Mouse (Mus musculus): ENCODE measurements around the gene Gm19684. TPM values are rescaled to one million over a fixed set of nuclear protein-coding genes. Genes with fewer than 3 reads are reported as not detected.
"Not testable (repeated sequence)": the region's sequence is repeated elsewhere in the genome, so short reads cannot be mapped to it uniquely, and the experiment has no call there.

The Gm19684 gene
- not detected in 2 replicates for total RNA-seq (2014; fragmentation: Nextera tagmentation)
- 0.11 TPM in 1 of 2 replicates, not detected in the other for total RNA-seq (2017)
- 0.03 TPM in 1 of 2 replicates, not detected in the other for polyA plus RNA-seq (2012)

DNA sequence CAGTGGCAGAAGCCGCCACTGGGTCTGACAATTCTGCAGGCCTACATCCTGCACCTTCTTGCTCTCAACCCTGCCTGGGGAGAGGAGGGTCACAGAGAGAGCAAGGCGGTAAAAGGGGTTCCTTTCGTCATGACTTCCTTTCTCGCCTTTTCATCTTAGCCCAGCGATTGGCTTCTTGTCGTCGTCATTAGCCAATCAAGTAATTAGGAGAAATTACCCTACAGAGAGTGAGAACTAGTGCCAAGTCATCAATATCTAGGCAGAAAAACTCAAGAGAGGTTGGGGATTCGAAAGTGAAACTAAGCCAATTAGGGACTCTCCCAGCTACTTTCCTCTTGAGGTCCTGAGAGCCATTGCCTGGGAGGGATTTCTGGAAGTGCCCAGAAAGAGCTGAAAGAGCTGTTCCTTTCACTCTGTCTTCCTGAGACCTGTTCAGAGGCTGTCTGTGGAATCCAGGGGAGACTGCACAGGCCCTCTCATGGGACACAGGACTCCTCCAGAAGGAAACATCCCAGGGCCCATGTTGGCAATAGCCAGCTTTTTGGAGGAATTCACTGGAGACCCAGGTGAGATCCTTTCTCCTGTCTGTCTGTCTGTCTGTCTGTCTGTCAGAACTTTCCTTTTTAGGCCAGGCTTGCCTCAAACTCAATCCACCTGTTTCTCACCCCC, at the start of gene Gm19684:
Gene Gm19684, plus strand, starts transcription at position 327 of the 669 bp plus-strand sequence.
- ATAC-seq (ENCODE audit: extremely low read depth, insufficient number of reproducible peaks, low FRiP score, poor library complexity, severe bottlenecking) (peak; percentile 86), DNase-seq (ENCODE audit: low spot score) (peak; percentile 35)

DNA sequence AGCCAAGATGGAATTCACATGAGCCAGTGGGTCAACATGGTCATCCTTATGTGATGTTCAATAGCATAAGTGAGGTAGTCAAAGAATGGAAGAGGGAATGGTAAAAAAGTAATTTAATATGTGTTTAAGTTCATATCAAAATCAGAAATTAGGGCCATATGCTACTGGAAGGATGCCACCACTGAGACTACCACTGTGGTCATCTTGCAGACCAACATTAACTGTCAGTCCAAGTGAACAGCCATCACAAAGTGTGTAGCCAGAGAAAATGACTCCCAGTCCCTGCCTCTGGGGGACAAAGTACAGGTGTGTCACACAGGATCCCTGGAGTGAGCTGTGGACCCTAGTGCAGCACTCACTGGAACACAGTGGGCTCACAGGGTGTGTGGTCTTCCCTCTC, 39.6 kb upstream of the Gm19684 start:
- not testable (repeated sequence) for DNase-seq (ENCODE audit: low spot score)
- peaks cover 29% of the 10 kb centered on the region for H3K27me3 ChIP-seq (ENCODE audit: insufficient read depth, low read length)

More for the DNA sequence above, at the start of gene Gm19684:
- H3K4me3 ChIP-seq (ENCODE audit: low read depth, low read length); H3K36me3 ChIP-seq (replicated peaks); H3K27me3 ChIP-seq (ENCODE audit: insufficient read depth, low read length); H3K9me3 ChIP-seq (replicated peaks); H3K4me1 ChIP-seq (ENCODE audit: insufficient read depth, low read depth, low read length): not testable (repeated sequence)

DNA sequence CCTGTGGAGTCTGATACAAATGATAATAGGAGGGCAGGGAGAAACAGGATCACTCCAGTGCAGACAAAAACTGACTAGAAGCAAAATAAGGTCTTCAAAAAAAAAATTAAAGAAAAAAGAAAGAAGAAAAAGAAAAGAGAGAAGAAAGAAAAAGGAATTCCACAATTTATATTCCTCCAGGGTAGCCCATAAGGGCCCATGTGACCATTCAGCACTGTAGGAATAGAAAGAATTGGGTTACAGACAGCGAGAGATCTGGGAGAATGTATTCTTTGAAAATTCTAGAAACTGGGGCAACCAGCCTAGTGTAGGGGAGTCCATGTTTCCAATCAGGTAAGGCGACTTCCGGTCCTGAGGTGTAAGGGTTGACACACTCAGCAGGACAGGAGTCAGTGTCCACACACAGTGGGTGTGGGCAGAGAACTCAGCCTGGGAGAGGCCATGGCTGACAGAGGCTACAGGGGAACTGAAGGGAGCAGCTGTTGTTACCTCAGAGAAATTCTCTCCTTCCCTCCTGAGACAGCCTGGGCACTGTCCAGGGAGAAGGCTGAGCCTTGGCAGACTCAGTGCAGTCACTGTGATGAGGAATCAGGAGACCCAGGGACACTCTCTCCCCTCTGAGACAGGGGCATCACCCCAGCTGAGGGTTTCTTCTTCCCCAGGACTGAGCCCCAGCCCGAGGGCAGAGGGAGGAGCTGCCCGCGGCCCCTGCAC, 38.8 kb upstream of the Gm19684 start:
- not testable (repeated sequence) for DNase-seq (ENCODE audit: low spot score); H3K9me3 ChIP-seq (replicated peaks); H3K36me3 ChIP-seq (replicated peaks); H3K4me3 ChIP-seq (ENCODE audit: low read depth, low read length); ATAC-seq (ENCODE audit: extremely low read depth, insufficient number of reproducible peaks, low FRiP score, poor library complexity, severe bottlenecking); H3K4me1 ChIP-seq (ENCODE audit: insufficient read depth, low read depth, low read length)
- H3K27me3 ChIP-seq (ENCODE audit: insufficient read depth, low read length), result peaks cover 29% of the 10 kb centered on the region

More for the DNA sequence above, 39.6 kb upstream of the Gm19684 start:
- not testable (repeated sequence) for ATAC-seq (ENCODE audit: extremely low read depth, insufficient number of reproducible peaks, low FRiP score, poor library complexity, severe bottlenecking); H3K36me3 ChIP-seq (replicated peaks); H3K9me3 ChIP-seq (replicated peaks); H3K4me3 ChIP-seq (ENCODE audit: low read depth, low read length); H3K4me1 ChIP-seq (ENCODE audit: insufficient read depth, low read depth, low read length)

DNA sequence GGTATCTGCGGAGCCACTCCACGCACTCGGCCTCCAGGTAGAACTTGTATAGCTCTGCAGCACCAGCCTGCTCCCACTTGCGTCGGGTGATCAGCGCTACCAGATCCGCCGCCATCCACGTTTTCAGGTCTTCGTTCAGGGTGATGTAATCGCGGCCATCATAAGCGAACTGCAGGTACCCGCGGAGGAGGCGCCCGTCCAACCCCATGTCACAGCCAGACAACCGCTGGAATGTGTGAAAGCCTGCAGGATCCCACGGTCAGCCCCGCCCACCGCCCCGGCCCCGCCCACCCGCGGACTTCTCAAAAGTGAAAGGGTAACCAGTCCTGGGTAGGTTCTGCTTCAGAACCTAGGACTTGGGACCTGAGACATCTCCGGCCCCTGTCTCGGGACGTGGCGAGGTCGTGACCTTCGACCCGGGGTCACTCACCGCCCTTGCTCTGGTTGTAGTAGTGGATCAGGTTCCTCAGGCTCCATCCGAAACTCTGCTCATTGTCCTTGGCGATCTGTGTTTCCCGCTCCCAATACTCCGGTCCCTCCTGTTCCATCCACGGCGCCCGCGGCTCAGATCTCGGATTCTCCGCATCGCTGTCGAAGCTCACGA, 38.1 kb upstream of the Gm19684 start:
- Histone ChIP-seq H3K4me1 (ENCODE audit: insufficient read depth, low read depth, low read length) (peaks cover 9% of the 10 kb centered on the region), H3K9me3 (replicated peaks) (no peaks in the 10 kb centered on the region; the same call in 1 of the 2 replicates), H3K4me3 (ENCODE audit: low read depth, low read length) (peak overlapping the region; percentile 60; the same call in 1 of the 2 replicates), H3K36me3 (replicated peaks) (no peaks in the 10 kb centered on the region), H3K27me3 (ENCODE audit: insufficient read depth, low read length) (peaks cover 25% of the 10 kb centered on the region)
- TF ChIP-seq GATA1 (IDR thresholded peaks at IDR 0.05; ENCODE audit: borderline replicate concordance, low read length), result no peak
- no peak for TF ChIP-seq POLR2AphosphoS5 (IDR thresholded peaks at IDR 0.05; ENCODE audit: insufficient replicate concordance, low read depth, low read length)
- TF ChIP-seq TAL1 (conservative IDR thresholded peaks at IDR 0.05; ENCODE audit: low read depth, low read length), result no peak
- no peak for TF ChIP-seq CTCF (IDR thresholded peaks at IDR 0.05; ENCODE audit: low read depth, low read length)
- TF ChIP-seq GATA2 (IDR thresholded peaks at IDR 0.05; ENCODE audit: borderline replicate concordance, low read depth, low read length), result no peak
- no peak for DNase-seq (ENCODE audit: low spot score)
- no peak for ATAC-seq (ENCODE audit: extremely low read depth, insufficient number of reproducible peaks, low FRiP score, poor library complexity, severe bottlenecking)

DNA sequence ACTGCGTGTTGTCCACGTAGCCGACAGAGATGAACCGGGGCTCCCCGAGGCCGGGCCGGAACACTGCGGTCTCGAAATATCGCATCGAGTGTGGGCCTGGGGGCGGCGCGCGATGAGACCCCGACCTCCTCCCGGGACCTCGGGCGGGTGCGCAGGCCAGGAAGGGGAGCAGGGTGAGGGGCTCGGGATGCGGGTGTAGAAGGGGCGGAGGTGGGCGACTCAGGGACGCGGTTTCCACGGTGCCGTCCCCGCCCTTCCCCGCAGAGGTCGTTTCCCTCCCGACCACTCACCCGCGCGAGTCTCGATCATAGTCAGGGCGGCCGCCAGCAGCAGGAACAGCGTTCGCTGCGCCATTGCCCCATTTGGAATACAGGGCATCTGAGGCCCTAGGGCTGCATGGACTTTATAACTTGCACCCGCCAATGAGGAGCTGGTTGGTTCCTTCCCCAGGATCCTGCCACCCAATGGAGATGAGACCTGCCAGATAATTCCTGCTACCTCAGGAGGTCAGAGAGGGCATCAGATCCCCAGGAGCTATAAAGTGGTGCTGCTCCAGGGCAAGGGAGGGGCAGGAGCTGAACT, 37.5 kb upstream of the Gm19684 start:
- Histone ChIP-seq H3K4me1 (ENCODE audit: insufficient read depth, low read depth, low read length) (peaks cover 9% of the 10 kb centered on the region), H3K4me3 (ENCODE audit: low read depth, low read length) (peak overlapping the region; percentile 60; the same call in 1 of the 2 replicates), H3K9me3 (replicated peaks) (no peaks in the 10 kb centered on the region; the same call in 1 of the 2 replicates), H3K36me3 (replicated peaks) (no peaks in the 10 kb centered on the region), H3K27me3 (ENCODE audit: insufficient read depth, low read length) (peaks cover 25% of the 10 kb centered on the region)
- TF ChIP-seq GATA1 (IDR thresholded peaks at IDR 0.05; ENCODE audit: borderline replicate concordance, low read length), result no peak
- TF ChIP-seq TAL1 (conservative IDR thresholded peaks at IDR 0.05; ENCODE audit: low read depth, low read length), result no peak
- no peak for TF ChIP-seq GATA2 (IDR thresholded peaks at IDR 0.05; ENCODE audit: borderline replicate concordance, low read depth, low read length)
- TF ChIP-seq POLR2AphosphoS5 (IDR thresholded peaks at IDR 0.05; ENCODE audit: insufficient replicate concordance, low read depth, low read length), result no peak
- no peak for TF ChIP-seq CTCF (IDR thresholded peaks at IDR 0.05; ENCODE audit: low read depth, low read length)
- ATAC-seq (ENCODE audit: extremely low read depth, insufficient number of reproducible peaks, low FRiP score, poor library complexity, severe bottlenecking), result no peak
- no peak for DNase-seq (ENCODE audit: low spot score)

DNA sequence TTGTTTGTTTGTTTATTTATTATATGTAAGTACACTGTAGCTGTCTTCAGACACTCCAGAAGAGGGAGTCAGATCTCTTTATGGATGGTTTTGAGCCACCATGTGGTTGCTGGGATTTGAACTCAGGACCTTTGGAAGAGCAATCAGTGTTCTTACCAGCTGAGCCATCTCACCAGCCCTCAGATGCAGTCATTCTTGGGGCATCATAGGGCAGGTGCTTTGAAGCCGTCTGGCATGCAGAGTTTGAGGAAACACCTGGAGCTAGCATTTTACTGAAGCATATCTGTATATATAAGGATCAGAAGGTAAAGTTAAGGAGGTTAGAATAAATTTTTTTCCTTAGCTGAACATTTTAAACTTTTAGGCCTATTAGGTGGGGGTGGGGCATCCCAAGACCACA, 35.5 kb upstream of the Gm19684 start:
- not testable (repeated sequence) for H3K9me3 ChIP-seq (replicated peaks); ATAC-seq (ENCODE audit: extremely low read depth, insufficient number of reproducible peaks, low FRiP score, poor library complexity, severe bottlenecking); H3K4me3 ChIP-seq (ENCODE audit: low read depth, low read length); DNase-seq (ENCODE audit: low spot score); H3K36me3 ChIP-seq (replicated peaks); H3K4me1 ChIP-seq (ENCODE audit: insufficient read depth, low read depth, low read length)
- H3K27me3 ChIP-seq (ENCODE audit: insufficient read depth, low read length), result peaks cover 25% of the 10 kb centered on the region

DNA sequence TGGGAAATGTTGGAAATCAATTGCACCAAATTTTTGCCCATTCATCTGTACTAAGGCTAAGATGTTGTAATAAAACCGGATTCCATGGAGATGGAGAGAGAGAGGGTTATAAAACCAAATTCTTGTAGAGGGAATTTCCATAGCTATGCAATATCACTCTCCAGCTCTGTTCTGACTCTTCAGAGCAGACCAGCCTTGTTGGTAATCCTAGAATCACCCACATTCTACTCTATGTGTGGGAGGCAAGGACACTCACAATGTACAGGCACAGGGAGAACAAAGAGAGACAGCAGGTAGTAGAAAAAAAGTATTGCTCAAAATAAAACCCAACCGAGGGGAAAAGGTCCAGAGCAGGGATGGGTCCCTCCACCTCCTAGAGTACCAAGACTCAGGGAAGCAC, 29.5 kb upstream of the Gm19684 start:
- DNase-seq (ENCODE audit: low spot score); H3K36me3 ChIP-seq (replicated peaks); H3K4me1 ChIP-seq (ENCODE audit: insufficient read depth, low read depth, low read length); H3K4me3 ChIP-seq (ENCODE audit: low read depth, low read length); H3K9me3 ChIP-seq (replicated peaks); ATAC-seq (ENCODE audit: extremely low read depth, insufficient number of reproducible peaks, low FRiP score, poor library complexity, severe bottlenecking): not testable (repeated sequence)
- H3K27me3 ChIP-seq (ENCODE audit: insufficient read depth, low read length), result peaks cover 10% of the 10 kb centered on the region

DNA sequence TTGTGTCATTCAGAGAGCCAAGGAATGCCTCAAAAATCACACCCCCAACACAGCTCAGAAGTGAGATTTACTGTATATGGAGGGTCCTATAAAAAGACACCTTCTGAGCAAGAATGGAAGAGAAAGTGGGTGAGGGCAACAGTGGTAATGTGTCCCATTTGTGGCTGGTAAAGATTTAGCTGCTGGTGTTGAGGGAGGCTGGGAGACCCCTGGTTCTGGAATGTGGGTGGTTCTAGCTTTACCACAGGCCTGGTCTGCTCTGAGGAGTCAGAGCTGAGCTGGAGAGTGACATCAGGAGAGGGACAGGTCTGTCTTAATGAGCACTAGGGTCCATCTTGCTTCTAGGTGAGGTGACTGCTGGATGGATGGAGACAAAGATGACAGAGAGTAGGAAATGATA, 29.0 kb upstream of the Gm19684 start:
- H3K36me3 ChIP-seq (replicated peaks); ATAC-seq (ENCODE audit: extremely low read depth, insufficient number of reproducible peaks, low FRiP score, poor library complexity, severe bottlenecking); H3K9me3 ChIP-seq (replicated peaks); H3K4me3 ChIP-seq (ENCODE audit: low read depth, low read length); H3K4me1 ChIP-seq (ENCODE audit: insufficient read depth, low read depth, low read length); DNase-seq (ENCODE audit: low spot score): not testable (repeated sequence)
- H3K27me3 ChIP-seq (ENCODE audit: insufficient read depth, low read length), result peaks cover 10% of the 10 kb centered on the region

Data from G1E (cell line).